ENCODE assay signal across 14 mouse cellular contexts in genomic region chr19:46547565-46547964, GRCm38 (mm10). TPM values are rescaled to one million over a fixed set of nuclear protein-coding genes. Genes with fewer than 3 reads are reported as not detected.
A peak's percentile ranks its signal among the peaks of the same experiment; 100 is the strongest.
DNase-seq lines count a peak whose midpoint lies in the region; ATAC-seq lines count a peak whose summit lies in the region.
"Had no signal": no experiment of that assay in that cellular context is flagged by ENCODE, and none has a peak within 500 bp of the region (broad histone marks: within the 10 kb centered on the region; RNA-seq: fewer than 3 reads in every experiment).

No protein-coding gene starts in this region.

- no peak overlapping the region for H3K9ac ChIP-seq in kidney, embryonic 16.5 days (replicated peaks; ENCODE audit: low read length)
- no peak overlapping the region for H3K9ac ChIP-seq in kidney, embryonic 14.5 days (ENCODE audit: low read depth, low read length)
- H3K9ac ChIP-seq in forebrain, embryonic 13.5 days: no peak overlapping the region
- no peak overlapping the region for H3K9ac ChIP-seq in midbrain, embryonic 13.5 days (replicated peaks)
- H3K9ac ChIP-seq: limb, embryonic 15.5 days had no signal

- peak overlapping the region; percentile 48; the same call in 1 of the 2 replicates for H3K27ac ChIP-seq in kidney, embryonic 16.5 days (ENCODE audit: low read length)
- H3K27ac ChIP-seq in kidney, embryonic 14.5 days (ENCODE audit: low read depth, low read length): no peak overlapping the region
- peak overlapping the region; percentile 80 for H3K27ac ChIP-seq in forebrain, embryonic 13.5 days
- peak overlapping the region; percentile 70; the same call in 1 of the 2 replicates for H3K27ac ChIP-seq in midbrain, embryonic 13.5 days

- no peak overlapping the region for H3K4me3 ChIP-seq in kidney, embryonic 16.5 days (ENCODE audit: low read length)
- H3K4me3 ChIP-seq in kidney, embryonic 14.5 days (ENCODE audit: low read length): no peak overlapping the region
- H3K4me3 ChIP-seq in forebrain, embryonic 13.5 days: no peak overlapping the region
- H3K4me3 ChIP-seq in midbrain, embryonic 13.5 days (replicated peaks): no peak overlapping the region
- H3K4me3 ChIP-seq: limb, embryonic 15.5 days had no signal

- peaks cover 33% of the 10 kb centered on the region for H3K36me3 ChIP-seq in kidney, embryonic 16.5 days (ENCODE audit: insufficient read depth, low read length)
- H3K36me3 ChIP-seq in kidney, embryonic 14.5 days (ENCODE audit: control insufficient read depth, insufficient read depth, low read length): peaks cover 37% of the 10 kb centered on the region
- H3K36me3 ChIP-seq in forebrain, embryonic 13.5 days (ENCODE audit: poor library complexity, severe bottlenecking): peaks cover 57% of the 10 kb centered on the region
- peaks cover 62% of the 10 kb centered on the region for H3K36me3 ChIP-seq in midbrain, embryonic 13.5 days

- 47% methylated on average over 6 of the region's 6 CpGs for WGBS in kidney, embryonic 16.5 days
- 61% methylated on average over 6 of the region's 6 CpGs for WGBS in kidney, embryonic 14.5 days
- WGBS in forebrain, embryonic 13.5 days: 76% methylated on average over 6 of the region's 6 CpGs
- WGBS in midbrain, embryonic 13.5 days: 75% methylated on average over 6 of the region's 6 CpGs

- peak; percentile 78 for DNase-seq in heart, adult 11 months
- DNase-seq in heart, postnatal 14 days: no peak
- no peak for DNase-seq in spleen, postnatal 14 days (ENCODE audit: low spot score in 2 of 2)
- DNase-seq: cerebellum, adult 11-12 months; kidney, adult 11 months; right cerebral cortex, postnatal 14 days; thymus, adult 18-20 months had no signal

- H3K4me1 ChIP-seq in kidney, embryonic 16.5 days (ENCODE audit: insufficient read depth, low read length): no peaks in the 10 kb centered on the region
- H3K4me1 ChIP-seq in kidney, embryonic 14.5 days (ENCODE audit: control insufficient read depth, insufficient read depth, low read length): no peaks in the 10 kb centered on the region
- peaks cover 14% of the 10 kb centered on the region for H3K4me1 ChIP-seq in forebrain, embryonic 13.5 days
- H3K4me1 ChIP-seq in midbrain, embryonic 13.5 days (replicated peaks): peaks cover 11% of the 10 kb centered on the region; the same call in 1 of the 2 replicates
- H3K4me1 ChIP-seq: limb, embryonic 15.5 days had no signal

- no peak overlapping the region for H3K4me2 ChIP-seq in kidney, embryonic 16.5 days (replicated peaks; ENCODE audit: low read depth, low read length)
- H3K4me2 ChIP-seq in kidney, embryonic 14.5 days (replicated peaks; ENCODE audit: low read depth, low read length): no peak overlapping the region
- H3K4me2 ChIP-seq in forebrain, embryonic 13.5 days: no peak overlapping the region
- H3K4me2 ChIP-seq in midbrain, embryonic 13.5 days (replicated peaks): no peak overlapping the region
- H3K4me2 ChIP-seq: limb, embryonic 15.5 days had no signal

- no peaks in the 10 kb centered on the region for H3K9me3 ChIP-seq in kidney, embryonic 16.5 days (ENCODE audit: low read length)
- H3K9me3 ChIP-seq in kidney, embryonic 14.5 days (ENCODE audit: control insufficient read depth, low read length): no peaks in the 10 kb centered on the region
- no peaks in the 10 kb centered on the region for H3K9me3 ChIP-seq in forebrain, embryonic 13.5 days (replicated peaks)
- H3K9me3 ChIP-seq in midbrain, embryonic 13.5 days: no peaks in the 10 kb centered on the region
- H3K9me3 ChIP-seq: limb, embryonic 15.5 days had no signal

- peak; percentile 59; the same call in 1 of the 2 replicates for ATAC-seq in kidney, embryonic 16.5 days (ENCODE audit: low FRiP score, low TSS enrichment)
- ATAC-seq in kidney, embryonic 14.5 days (ENCODE audit: low FRiP score, low TSS enrichment): no peak
- ATAC-seq in forebrain, embryonic 13.5 days: peak; percentile 43; the same call in 1 of the 2 replicates
- ATAC-seq in midbrain, embryonic 13.5 days: no peak
- no peak for ATAC-seq in frontal cortex, adult (ENCODE audit: low TSS enrichment)
- ATAC-seq: Patski had no signal

- intact Hi-C loops in heart, postnatal 14 days (cut with DNase I): no loop called here

- no peaks in the 10 kb centered on the region for H3K27me3 ChIP-seq in kidney, embryonic 16.5 days (ENCODE audit: insufficient read depth, low read length)
- no peaks in the 10 kb centered on the region for H3K27me3 ChIP-seq in kidney, embryonic 14.5 days (ENCODE audit: control insufficient read depth, insufficient read depth, low read length)
- H3K27me3 ChIP-seq in forebrain, embryonic 13.5 days: no peaks in the 10 kb centered on the region
- no peaks in the 10 kb centered on the region for H3K27me3 ChIP-seq in midbrain, embryonic 13.5 days
- H3K27me3 ChIP-seq: limb, embryonic 15.5 days; Patski had no signal

RNA-seq across cellular contexts. Expression of gene Arl3, which starts 25.4 kb away (rescaled TPM):
- 10 to 100 TPM; 29.7 to 30.0 TPM for total RNA-seq in heart, postnatal 14 days (2021)
- 142 and 148 TPM in 2 replicates for polyA plus RNA-seq in kidney, embryonic 16.5 days (2015; fragmentation: Nextera tagmentation; extraction: Ambion mirVana)
- polyA plus RNA-seq in kidney, embryonic 14.5 days (2014; fragmentation: Nextera tagmentation; extraction: Ambion mirVana): 98.3 and 182 TPM in 2 replicates
- 233 and 245 TPM in 2 replicates for polyA plus RNA-seq in forebrain, embryonic 13.5 days (2015; fragmentation: Nextera tagmentation; extraction: Ambion mirVana)
- 226 and 238 TPM in 2 replicates for polyA plus RNA-seq in midbrain, embryonic 13.5 days (2015; fragmentation: Nextera tagmentation; extraction: Ambion mirVana)

RNA-seq across cellular contexts. Expression of gene Sfxn2, which starts 25.6 kb away (rescaled TPM):
- 1 to 10 TPM; 4.1 to 5.3 TPM for total RNA-seq in heart, postnatal 14 days (2021)
- polyA plus RNA-seq in kidney, embryonic 16.5 days (2015; fragmentation: Nextera tagmentation; extraction: Ambion mirVana): 39.4 and 41.1 TPM in 2 replicates
- 18.1 and 25.1 TPM in 2 replicates for polyA plus RNA-seq in kidney, embryonic 14.5 days (2014; fragmentation: Nextera tagmentation; extraction: Ambion mirVana)
- 12.4 and 13.2 TPM in 2 replicates for polyA plus RNA-seq in forebrain, embryonic 13.5 days (2015; fragmentation: Nextera tagmentation; extraction: Ambion mirVana)
- polyA plus RNA-seq in midbrain, embryonic 13.5 days (2015; fragmentation: Nextera tagmentation; extraction: Ambion mirVana): 10.3 and 11.9 TPM in 2 replicates

RNA-seq across cellular contexts. Expression of gene Trim8, which starts 46.1 kb away (rescaled TPM):
- 10 to 100 TPM; 47.6 to 50.0 TPM for total RNA-seq in heart, postnatal 14 days (2021)
- polyA plus RNA-seq in kidney, embryonic 16.5 days (2015; fragmentation: Nextera tagmentation; extraction: Ambion mirVana): 22.2 and 26.0 TPM in 2 replicates
- 28.3 and 35.6 TPM in 2 replicates for polyA plus RNA-seq in kidney, embryonic 14.5 days (2014; fragmentation: Nextera tagmentation; extraction: Ambion mirVana)
- 22.5 and 22.6 TPM in 2 replicates for polyA plus RNA-seq in forebrain, embryonic 13.5 days (2015; fragmentation: Nextera tagmentation; extraction: Ambion mirVana)
- 27.7 and 33.0 TPM in 2 replicates for polyA plus RNA-seq in midbrain, embryonic 13.5 days (2015; fragmentation: Nextera tagmentation; extraction: Ambion mirVana)

RNA-seq across cellular contexts. Expression of gene Wbp1l, which starts 51.3 kb away (rescaled TPM):
- total RNA-seq in heart, postnatal 14 days (2021): 10 to 100 TPM; 60.3 to 68.7 TPM
- polyA plus RNA-seq in kidney, embryonic 16.5 days (2015; fragmentation: Nextera tagmentation; extraction: Ambion mirVana): 53.4 and 54.4 TPM in 2 replicates
- 26.2 and 46.1 TPM in 2 replicates for polyA plus RNA-seq in kidney, embryonic 14.5 days (2014; fragmentation: Nextera tagmentation; extraction: Ambion mirVana)
- polyA plus RNA-seq in forebrain, embryonic 13.5 days (2015; fragmentation: Nextera tagmentation; extraction: Ambion mirVana): 33.1 and 36.5 TPM in 2 replicates
- polyA plus RNA-seq in midbrain, embryonic 13.5 days (2015; fragmentation: Nextera tagmentation; extraction: Ambion mirVana): 38.9 and 41.9 TPM in 2 replicates

Comparison
In these comparisons a context has a peak if more than half of its experiments do, and no peak if none do; other contexts are left out.
1. ATAC-seq: peak in kidney, embryonic 16.5 days (single experiment) and forebrain, embryonic 13.5 days (single experiment); none in kidney, embryonic 14.5 days (single experiment), midbrain, embryonic 13.5 days (single experiment) and frontal cortex, adult (single experiment).